Mouse (Mus musculus) neural tube, embryonic 14.5 days (tissue): ENCODE measurements at regions not wholly inside any gene's neighbourhood (a gene's known extent, or its start where the extent isn't known, plus 50 kb on each side); places are given as distances from the start of the nearest gene placed in this dataset.

Source experiments
- ATAC-seq: fragments of 200-750 bp; cut with Nextera tagmentation; 2 replicates; pipeline ENCODE4 v1.8.0; 2017; ENCODE audit warnings: low read depth, mild to moderate bottlenecking, moderate TSS enrichment, moderate library complexity
- H3K27ac ChIP-seq: fragments of 300-500 bp; sonication (generic); 2 replicates; pipeline ENCODE4 v1.5.1; 2014; ENCODE audit warnings: low read depth, mild to moderate bottlenecking, control low read depth, low read length, moderate library complexity, mixed read lengths
- H3K27me3 ChIP-seq: fragments of 300-500 bp; sonication (generic); 2 replicates; pipeline ENCODE4 v1.6.1; 2014; ENCODE audit warnings: low read length; ENCODE audit not compliant: control insufficient read depth, insufficient read depth
- H3K36me3 ChIP-seq: fragments of 300-500 bp; sonication (generic); 2 replicates; pipeline ENCODE4 v1.6.1; 2014; ENCODE audit warnings: low read length, mixed read lengths; ENCODE audit not compliant: control insufficient read depth, insufficient read depth
- H3K4me1 ChIP-seq: fragments of 300-500 bp; sonication (generic); 2 replicates; pipeline ENCODE4 v1.6.1; 2014; ENCODE audit warnings: low read length; ENCODE audit not compliant: control insufficient read depth, insufficient read depth
- H3K4me2 ChIP-seq: fragments of 300-500 bp; sonication (generic); 2 replicates; pipeline ENCODE4 v1.6.1; 2014; ENCODE audit warnings: mild to moderate bottlenecking, low read depth, low read length, control low read depth
- H3K4me3 ChIP-seq: fragments of 300-500 bp; sonication (generic); 2 replicates; pipeline ENCODE4 v1.5.1; 2014; ENCODE audit warnings: low read depth, low read length, control low read depth, mixed read lengths
- H3K9ac ChIP-seq: fragments of 300-500 bp; sonication (generic); replicated peaks from 2 replicates; pipeline ENCODE4 v1.6.1; 2014; ENCODE audit warnings: low read depth, mild to moderate bottlenecking, control low read depth, low read length, mixed read lengths
- H3K9me3 ChIP-seq: fragments of 300-500 bp; sonication (generic); 2 replicates; pipeline ENCODE4 v1.6.1; 2016; ENCODE audit warnings: low read length; ENCODE audit not compliant: control insufficient read depth
- WGBS: fragments of 180-500 bp; shearing (Covaris S2); extraction: QIAGEN DNeasy Blood & Tissue Kit; methylation state at CpG from one replicate; pipeline ENCODE4 v1.1.7; 2014; 5-methylcytosine and 5-hydroxymethylcytosine counted together

GRCm38 (mm10) chr3:153084226-153085095 lies 102.4 kb upstream of the St6galnac5 start:
- peaks cover 7% of the 10 kb centered on the region; the same call in 1 of the 2 replicates for H3K4me1 ChIP-seq
- H3K27ac ChIP-seq: peak overlapping the region; percentile 66; the same call in 1 of the 2 replicates
- H3K4me3 ChIP-seq: no peak overlapping the region
- peak overlapping the region; percentile 21; the same call in 1 of the 2 replicates for H3K4me2 ChIP-seq
- 37% methylated on average over 23 of the region's 23 CpGs for WGBS
- no peak overlapping the region for H3K9ac ChIP-seq
- peak; percentile 64; the same call in 1 of the 2 replicates for ATAC-seq
- no peaks in the 10 kb centered on the region for H3K36me3 ChIP-seq
- H3K27me3 ChIP-seq: no peaks in the 10 kb centered on the region
- H3K9me3 ChIP-seq: no peaks in the 10 kb centered on the region

- H3K36me3 ChIP-seq: no peaks in the 10 kb centered on the region
- H3K9me3 ChIP-seq: no peaks in the 10 kb centered on the region
- no peak overlapping the region for H3K9ac ChIP-seq
- no peak overlapping the region for H3K4me3 ChIP-seq
- H3K4me2 ChIP-seq: no peak overlapping the region
- peaks cover 7% of the 10 kb centered on the region; the same call in 1 of the 2 replicates for H3K4me1 ChIP-seq
- H3K27me3 ChIP-seq: no peaks in the 10 kb centered on the region
- ATAC-seq: no peak
- WGBS: 88% methylated on average over 3 of the region's 3 CpGs
- H3K27ac ChIP-seq: no peak overlapping the region
Measured at GRCm38 (mm10) chr3:153080371-153080770, 98.3 kb upstream of the St6galnac5 start.

GRCm38 (mm10) chr3:153077846-153078703 lies 96.0 kb upstream of the St6galnac5 start:
- no peaks in the 10 kb centered on the region for H3K36me3 ChIP-seq
- no peaks in the 10 kb centered on the region for H3K27me3 ChIP-seq
- no peak for ATAC-seq
- H3K9ac ChIP-seq: no peak overlapping the region
- 72% methylated on average over 14 of the region's 14 CpGs for WGBS
- H3K9me3 ChIP-seq: no peaks in the 10 kb centered on the region
- no peaks in the 10 kb centered on the region for H3K4me1 ChIP-seq
- H3K27ac ChIP-seq: no peak overlapping the region; the same call in 1 of the 2 replicates
- no peak overlapping the region for H3K4me3 ChIP-seq
- no peak overlapping the region for H3K4me2 ChIP-seq

GRCm38 (mm10) chr3:153072200-153072919 lies 90.3 kb upstream of the St6galnac5 start:
- no peaks in the 10 kb centered on the region for H3K36me3 ChIP-seq
- H3K9ac ChIP-seq: no peak overlapping the region
- no peaks in the 10 kb centered on the region for H3K4me1 ChIP-seq
- 50% methylated on average over 10 of the region's 10 CpGs for WGBS
- H3K4me2 ChIP-seq: no peak overlapping the region
- H3K27ac ChIP-seq: no peak overlapping the region
- no peaks in the 10 kb centered on the region for H3K9me3 ChIP-seq
- no peak overlapping the region for H3K4me3 ChIP-seq
- no peaks in the 10 kb centered on the region for H3K27me3 ChIP-seq
- ATAC-seq: no peak

GRCm38 (mm10) chr3:153071549-153071948 lies 89.5 kb upstream of the St6galnac5 start:
- no peak overlapping the region for H3K27ac ChIP-seq
- H3K9ac ChIP-seq: no peak overlapping the region
- WGBS: 83% methylated on average over 8 of the region's 8 CpGs
- no peaks in the 10 kb centered on the region for H3K9me3 ChIP-seq
- no peaks in the 10 kb centered on the region for H3K36me3 ChIP-seq
- no peak for ATAC-seq
- no peaks in the 10 kb centered on the region for H3K4me1 ChIP-seq
- H3K27me3 ChIP-seq: no peaks in the 10 kb centered on the region
- H3K4me2 ChIP-seq: no peak overlapping the region
- H3K4me3 ChIP-seq: no peak overlapping the region

GRCm38 (mm10) chr3:153071123-153071522 lies 89.1 kb upstream of the St6galnac5 start:
- Histone ChIP-seq H3K36me3 (no peaks in the 10 kb centered on the region), H3K27ac (no peak overlapping the region), H3K4me1 (no peaks in the 10 kb centered on the region), H3K9ac (no peak overlapping the region), H3K27me3 (no peaks in the 10 kb centered on the region), H3K9me3 (no peaks in the 10 kb centered on the region), H3K4me2 (no peak overlapping the region), H3K4me3 (no peak overlapping the region)
- 92% methylated on average over 3 of the region's 3 CpGs for WGBS
- no peak for ATAC-seq

- no peak overlapping the region for H3K9ac ChIP-seq
- ATAC-seq: no peak
- H3K27me3 ChIP-seq: no peaks in the 10 kb centered on the region
- no peaks in the 10 kb centered on the region for H3K4me1 ChIP-seq
- H3K4me3 ChIP-seq: no peak overlapping the region
- H3K36me3 ChIP-seq: no peaks in the 10 kb centered on the region
- whole genome bisulfite sequencing: 72% methylated on average over 3 of the region's 3 CpGs
- H3K9me3 ChIP-seq: no peaks in the 10 kb centered on the region
- no peak overlapping the region for H3K27ac ChIP-seq
- H3K4me2 ChIP-seq: no peak overlapping the region
Measured at GRCm38 (mm10) chr3:153065890-153066289, 83.8 kb upstream of the St6galnac5 start.

- Histone ChIP-seq H3K4me3 (no peak overlapping the region), H3K36me3 (no peaks in the 10 kb centered on the region), H3K4me2 (no peak overlapping the region), H3K4me1 (no peaks in the 10 kb centered on the region), H3K9ac (no peak overlapping the region), H3K27me3 (no peaks in the 10 kb centered on the region), H3K27ac (no peak overlapping the region), H3K9me3 (no peaks in the 10 kb centered on the region)
- 96% methylated on average over 3 of the region's 3 CpGs for whole genome bisulfite sequencing
- ATAC-seq: no peak
Measured at GRCm38 (mm10) chr3:153053163-153053562, 71.1 kb upstream of the St6galnac5 start.
